Mouse (Mus musculus) C2C12 (cell line): ENCODE results near the gene Klf15.

Source experiments
- CTCF ChIP-seq: IDR thresholded peaks from one replicate; pipeline ENCODE4 v1.5.1; 2011; ENCODE audit not compliant: control insufficient read depth, insufficient read depth, insufficient read length
- MAX ChIP-seq: IDR thresholded peaks from one replicate; pipeline ENCODE4 v1.6.1; 2011; ENCODE audit warnings: mild to moderate bottlenecking, control low read depth
- USF1 ChIP-seq: IDR thresholded peaks from one replicate; pipeline ENCODE4 v1.6.1; 2011; ENCODE audit warnings: low read depth, mild to moderate bottlenecking, control low read depth, moderate library complexity

- TF ChIP-seq USF1: no peak
- TF ChIP-seq MAX: no peak
- TF ChIP-seq CTCF: no peak
These were observed 30.9 kb upstream of the Klf15 start for GRCm38 (mm10) chr6:90431487-90431886.
